Mouse (Mus musculus): ENCODE data around the gene Dcst1. TPM values are rescaled to one million over a fixed set of nuclear protein-coding genes. Genes with fewer than 3 reads are reported as not detected.

Gene Dcst1
- 0.12 TPM in 1 of 2 replicates, not detected in the other for polyA plus RNA-seq (2015; fragmentation: Nextera tagmentation; extraction: Ambion mirVana)

GRCm38 (mm10) chr3:89365153-89365485 is at the start of gene Dcst1:
Gene Dcst1, minus strand, starts transcription at chr3:89365253.
- no peak within 1 kb of the TSS for H3K4me2 ChIP-seq (ENCODE audit: low read depth, low read length)
- H3K4me1 ChIP-seq (ENCODE audit: control insufficient read depth, low read depth, low read length), result no peaks in the 10 kb centered on the region
- no peaks in the 10 kb centered on the region for H3K27me3 ChIP-seq (ENCODE audit: control insufficient read depth, insufficient read depth, low read depth, low read length)
- no peak within 1 kb of the TSS for H3K27ac ChIP-seq (ENCODE audit: low read length)
- H3K36me3 ChIP-seq (ENCODE audit: control insufficient read depth, insufficient read depth), result no peaks in the 10 kb centered on the region
- H3K9me3 ChIP-seq (replicated peaks; ENCODE audit: control insufficient read depth, low read length), result no peaks in the 10 kb centered on the region
- no peak for ATAC-seq (ENCODE audit: low read depth)
- H3K9ac ChIP-seq (ENCODE audit: low read depth, low read length), result no peak within 1 kb of the TSS
- H3K4me3 ChIP-seq (ENCODE audit: low read depth, low read length), result no peak within 1 kb of the TSS
- 75% methylated on average over 11 of the region's 11 CpGs for WGBS (ENCODE audit: insufficient replicate concordance)

DNA sequence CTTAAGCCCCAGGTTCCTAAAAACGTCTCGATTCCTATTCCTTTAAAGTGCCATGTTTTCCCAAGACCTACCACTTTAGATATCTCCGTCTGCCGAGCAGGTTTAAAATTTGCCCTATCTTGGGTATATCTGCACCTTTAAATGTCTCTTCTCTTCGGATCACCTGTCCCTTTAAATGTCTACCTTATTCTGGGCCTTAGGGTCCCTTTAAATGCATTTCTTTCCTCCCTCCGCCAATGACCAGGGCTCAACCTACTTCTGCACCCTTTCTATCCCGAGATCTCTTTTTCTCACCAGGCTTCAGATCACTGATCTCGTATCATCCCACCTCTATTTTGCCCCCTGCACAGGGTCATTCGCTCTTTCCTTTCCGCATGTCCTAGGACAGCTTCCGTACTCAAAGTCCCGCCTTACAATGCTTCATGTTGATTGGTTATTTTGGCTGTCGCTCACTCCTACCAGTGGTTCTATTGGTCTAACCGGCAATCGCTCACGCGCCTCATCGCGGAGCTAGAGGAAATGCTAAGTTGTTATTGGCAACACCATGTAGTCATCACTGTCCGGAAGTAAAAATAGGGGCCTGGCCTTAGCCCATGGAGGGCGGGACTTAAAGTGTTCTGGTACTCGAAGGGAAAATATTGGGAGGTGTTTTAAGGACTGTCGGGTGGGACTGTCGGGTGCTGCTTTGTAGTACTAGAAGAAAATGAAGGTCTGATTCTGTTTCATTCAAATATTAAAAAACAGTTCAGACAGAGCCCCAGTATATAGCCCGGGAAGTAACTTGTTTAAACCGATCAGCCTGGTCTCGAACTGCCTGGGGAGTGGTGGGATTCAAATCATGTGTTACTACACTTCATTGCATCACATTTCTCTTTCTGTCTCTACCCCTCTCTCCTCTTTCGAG is 46.7 kb upstream of the Dcst1 start, which contains the start of gene Flad1:
Flad1 (minus strand) TSS at position 381 of the 904 bp plus-strand sequence.
- H3K4me3 ChIP-seq (ENCODE audit: low read depth, low read length), result peak within 1 kb of the TSS; percentile 71
- H3K4me2 ChIP-seq (ENCODE audit: low read depth, low read length), result peak within 1 kb of the TSS; percentile 76
- peaks cover 12% of the 10 kb centered on the region for H3K4me1 ChIP-seq (ENCODE audit: control insufficient read depth, low read depth, low read length)
- no peaks in the 10 kb centered on the region for H3K27me3 ChIP-seq (ENCODE audit: control insufficient read depth, insufficient read depth, low read depth, low read length)
- 5% methylated on average over 28 of the region's 28 CpGs for WGBS (ENCODE audit: insufficient replicate concordance)
- no peaks in the 10 kb centered on the region for H3K9me3 ChIP-seq (replicated peaks; ENCODE audit: control insufficient read depth, low read length)
- peak within 1 kb of the TSS; percentile 70 for H3K9ac ChIP-seq (ENCODE audit: low read depth, low read length)
- peaks cover 35% of the 10 kb centered on the region for H3K36me3 ChIP-seq (ENCODE audit: control insufficient read depth, insufficient read depth)
- peak; percentile 100 for ATAC-seq (ENCODE audit: low read depth)
- H3K27ac ChIP-seq (ENCODE audit: low read length), result peak within 1 kb of the TSS; percentile 5

GRCm38 (mm10) chr3:89410864-89411263 is 45.8 kb upstream of the Dcst1 start:
- WGBS (ENCODE audit: insufficient replicate concordance), result 68% methylated on average over 10 of the region's 10 CpGs
- peak overlapping the region; percentile 76 for H3K4me2 ChIP-seq (ENCODE audit: low read depth, low read length)
- H3K27me3 ChIP-seq (ENCODE audit: control insufficient read depth, insufficient read depth, low read depth, low read length), result no peaks in the 10 kb centered on the region
- H3K9me3 ChIP-seq (replicated peaks; ENCODE audit: control insufficient read depth, low read length), result no peaks in the 10 kb centered on the region
- no peak for ATAC-seq (ENCODE audit: low read depth)
- H3K4me3 ChIP-seq (ENCODE audit: low read depth, low read length), result peak overlapping the region; percentile 71
- 0 out of 2 replicates have a peak overlapping the region, but pooled peaks have one; percentile 5 for H3K27ac ChIP-seq (ENCODE audit: low read length)
- peaks cover 29% of the 10 kb centered on the region for H3K36me3 ChIP-seq (ENCODE audit: control insufficient read depth, insufficient read depth)
- peaks cover 7% of the 10 kb centered on the region for H3K4me1 ChIP-seq (ENCODE audit: control insufficient read depth, low read depth, low read length)
- H3K9ac ChIP-seq (ENCODE audit: low read depth, low read length), result peak overlapping the region; percentile 70

GRCm38 (mm10) chr3:89409701-89410100 is 44.6 kb upstream of the Dcst1 start:
- Histone ChIP-seq H3K27ac (ENCODE audit: low read length) (no peak overlapping the region), H3K9ac (ENCODE audit: low read depth, low read length) (no peak overlapping the region), H3K4me2 (ENCODE audit: low read depth, low read length) (no peak overlapping the region), H3K4me3 (ENCODE audit: low read depth, low read length) (no peak overlapping the region), H3K36me3 (ENCODE audit: control insufficient read depth, insufficient read depth) (peaks cover 19% of the 10 kb centered on the region), H3K27me3 (ENCODE audit: control insufficient read depth, insufficient read depth, low read depth, low read length) (no peaks in the 10 kb centered on the region), H3K4me1 (ENCODE audit: control insufficient read depth, low read depth, low read length) (peaks cover 7% of the 10 kb centered on the region), H3K9me3 (replicated peaks; ENCODE audit: control insufficient read depth, low read length) (no peaks in the 10 kb centered on the region)
- ATAC-seq (ENCODE audit: low read depth), result no peak
- WGBS (ENCODE audit: insufficient replicate concordance), result 85% methylated on average over 3 of the region's 3 CpGs

- peaks cover 11% of the 10 kb centered on the region; the same call in 1 of the 2 replicates for H3K36me3 ChIP-seq (ENCODE audit: control insufficient read depth, insufficient read depth)
- H3K4me2 ChIP-seq (ENCODE audit: low read depth, low read length), result no peak overlapping the region
- no peak overlapping the region for H3K4me3 ChIP-seq (ENCODE audit: low read depth, low read length)
- ATAC-seq (ENCODE audit: low read depth), result no peak
- no peaks in the 10 kb centered on the region for H3K9me3 ChIP-seq (replicated peaks; ENCODE audit: control insufficient read depth, low read length)
- WGBS (ENCODE audit: insufficient replicate concordance), result 71% methylated on average over 16 of the region's 16 CpGs
- H3K9ac ChIP-seq (ENCODE audit: low read depth, low read length), result no peak overlapping the region
- peaks cover 7% of the 10 kb centered on the region for H3K4me1 ChIP-seq (ENCODE audit: control insufficient read depth, low read depth, low read length)
- H3K27ac ChIP-seq (ENCODE audit: low read length), result no peak overlapping the region
- H3K27me3 ChIP-seq (ENCODE audit: control insufficient read depth, insufficient read depth, low read depth, low read length), result no peaks in the 10 kb centered on the region
Observed at GRCm38 (mm10) chr3:89408448-89408847, 43.4 kb upstream of the Dcst1 start.

GRCm38 (mm10) chr3:89406887-89407286 is 41.8 kb upstream of the Dcst1 start:
- Histone ChIP-seq H3K9ac (ENCODE audit: low read depth, low read length) (no peak overlapping the region), H3K36me3 (ENCODE audit: control insufficient read depth, insufficient read depth) (peaks cover 13% of the 10 kb centered on the region), H3K27ac (ENCODE audit: low read length) (no peak overlapping the region), H3K9me3 (replicated peaks; ENCODE audit: control insufficient read depth, low read length) (no peaks in the 10 kb centered on the region), H3K27me3 (ENCODE audit: control insufficient read depth, insufficient read depth, low read depth, low read length) (no peaks in the 10 kb centered on the region), H3K4me3 (ENCODE audit: low read depth, low read length) (no peak overlapping the region), H3K4me2 (ENCODE audit: low read depth, low read length) (no peak overlapping the region), H3K4me1 (ENCODE audit: control insufficient read depth, low read depth, low read length) (peaks cover 7% of the 10 kb centered on the region)
- ATAC-seq (ENCODE audit: low read depth), result no peak
- WGBS (ENCODE audit: insufficient replicate concordance), result 79% methylated on average over 6 of the region's 6 CpGs

DNA sequence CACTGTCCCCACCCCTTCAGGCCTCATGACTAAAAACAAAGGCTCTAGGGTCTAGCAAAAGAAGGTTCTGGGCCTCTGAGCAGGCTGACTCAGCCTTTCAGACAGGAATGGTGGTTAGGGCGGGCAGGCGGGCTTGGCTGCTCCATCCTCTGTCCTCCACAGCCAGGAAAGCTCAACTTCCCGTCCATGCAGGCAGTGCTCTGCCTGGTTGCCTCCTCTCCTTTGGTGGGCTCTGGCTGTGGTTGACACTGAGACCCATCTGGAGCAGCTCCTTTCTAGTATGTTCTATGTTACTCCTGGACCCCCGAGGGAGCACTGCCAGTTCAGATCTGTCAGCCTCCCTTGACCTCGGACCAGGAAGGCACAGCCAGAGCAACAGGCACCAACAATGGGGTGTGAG is 37.6 kb upstream of the Dcst1 start, which contains the start of gene Lenep:
Lenep (minus strand) TSS at position 101 of the 400 bp plus-strand sequence.
- peaks cover 7% of the 10 kb centered on the region for H3K36me3 ChIP-seq (ENCODE audit: control insufficient read depth, insufficient read depth)
- WGBS (ENCODE audit: insufficient replicate concordance), result 73% methylated on average over 5 of the region's 5 CpGs
- H3K4me1 ChIP-seq (ENCODE audit: control insufficient read depth, low read depth, low read length), result no peaks in the 10 kb centered on the region
- no peak within 1 kb of the TSS for H3K4me3 ChIP-seq (ENCODE audit: low read depth, low read length)
- no peaks in the 10 kb centered on the region for H3K27me3 ChIP-seq (ENCODE audit: control insufficient read depth, insufficient read depth, low read depth, low read length)
- no peak for ATAC-seq (ENCODE audit: low read depth)
- H3K27ac ChIP-seq (ENCODE audit: low read length), result no peak within 1 kb of the TSS
- no peaks in the 10 kb centered on the region for H3K9me3 ChIP-seq (replicated peaks; ENCODE audit: control insufficient read depth, low read length)
- H3K9ac ChIP-seq (ENCODE audit: low read depth, low read length), result no peak within 1 kb of the TSS
- H3K4me2 ChIP-seq (ENCODE audit: low read depth, low read length), result no peak within 1 kb of the TSS

- no peaks in the 10 kb centered on the region for H3K9me3 ChIP-seq (replicated peaks; ENCODE audit: control insufficient read depth, low read length)
- no peaks in the 10 kb centered on the region for H3K27me3 ChIP-seq (ENCODE audit: control insufficient read depth, insufficient read depth, low read depth, low read length)
- H3K9ac ChIP-seq (ENCODE audit: low read depth, low read length), result no peak overlapping the region
- H3K4me1 ChIP-seq (ENCODE audit: control insufficient read depth, low read depth, low read length), result peaks cover 3% of the 10 kb centered on the region
- no peak overlapping the region for H3K27ac ChIP-seq (ENCODE audit: low read length)
- ATAC-seq (ENCODE audit: low read depth), result no peak
- no peak overlapping the region for H3K4me3 ChIP-seq (ENCODE audit: low read depth, low read length)
- WGBS (ENCODE audit: insufficient replicate concordance), result 79% methylated on average over 7 of the region's 7 CpGs
- no peak overlapping the region for H3K4me2 ChIP-seq (ENCODE audit: low read depth, low read length)
- peaks cover 7% of the 10 kb centered on the region for H3K36me3 ChIP-seq (ENCODE audit: control insufficient read depth, insufficient read depth)
Observed at GRCm38 (mm10) chr3:89401329-89401728, 36.3 kb upstream of the Dcst1 start.

DNA sequence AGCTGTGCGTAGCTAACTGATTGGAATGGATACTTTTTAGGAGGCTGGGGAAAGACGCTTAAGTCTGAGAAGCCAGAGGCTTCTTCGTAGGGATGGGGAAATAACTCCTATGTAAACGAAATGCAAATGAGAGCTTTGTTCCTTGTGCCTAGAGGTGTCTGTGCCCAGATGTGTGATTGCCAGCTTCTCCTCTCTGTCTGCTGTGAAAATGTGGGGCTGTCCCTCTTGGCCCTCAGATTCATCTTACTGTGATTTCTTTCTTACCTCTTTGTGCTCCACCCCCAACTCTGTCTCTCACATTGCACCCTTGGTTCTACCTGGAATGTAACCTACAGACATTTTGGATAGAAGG is 31.6 kb upstream of the Dcst1 start:
- no peaks in the 10 kb centered on the region for H3K9me3 ChIP-seq (replicated peaks; ENCODE audit: control insufficient read depth, low read length)
- under 1% methylated on average over 4 of the region's 4 CpGs for WGBS (ENCODE audit: insufficient replicate concordance)
- H3K27ac ChIP-seq (ENCODE audit: low read length), result no peak overlapping the region
- no peak overlapping the region for H3K9ac ChIP-seq (ENCODE audit: low read depth, low read length)
- no peaks in the 10 kb centered on the region for H3K36me3 ChIP-seq (ENCODE audit: control insufficient read depth, insufficient read depth)
- no peak for ATAC-seq (ENCODE audit: low read depth)
- peak overlapping the region; percentile 71 for H3K4me3 ChIP-seq (ENCODE audit: low read depth, low read length)
- peak overlapping the region; percentile 99 for H3K4me2 ChIP-seq (ENCODE audit: low read depth, low read length)
- H3K27me3 ChIP-seq (ENCODE audit: control insufficient read depth, insufficient read depth, low read depth, low read length), result peaks cover 24% of the 10 kb centered on the region
- peaks cover 30% of the 10 kb centered on the region for H3K4me1 ChIP-seq (ENCODE audit: control insufficient read depth, low read depth, low read length)

Data from liver, embryonic 16.5 days (tissue).